Mouse (Mus musculus): ENCODE measurements around the gene Qrsl1. TPM values are rescaled to one million over a fixed set of nuclear protein-coding genes. Genes with fewer than 3 reads are reported as not detected.

Gene Qrsl1
- total and polyA plus RNA-seq, 3 experiments = 41.8 to 49.5 (median 46.8) TPM

DNA sequence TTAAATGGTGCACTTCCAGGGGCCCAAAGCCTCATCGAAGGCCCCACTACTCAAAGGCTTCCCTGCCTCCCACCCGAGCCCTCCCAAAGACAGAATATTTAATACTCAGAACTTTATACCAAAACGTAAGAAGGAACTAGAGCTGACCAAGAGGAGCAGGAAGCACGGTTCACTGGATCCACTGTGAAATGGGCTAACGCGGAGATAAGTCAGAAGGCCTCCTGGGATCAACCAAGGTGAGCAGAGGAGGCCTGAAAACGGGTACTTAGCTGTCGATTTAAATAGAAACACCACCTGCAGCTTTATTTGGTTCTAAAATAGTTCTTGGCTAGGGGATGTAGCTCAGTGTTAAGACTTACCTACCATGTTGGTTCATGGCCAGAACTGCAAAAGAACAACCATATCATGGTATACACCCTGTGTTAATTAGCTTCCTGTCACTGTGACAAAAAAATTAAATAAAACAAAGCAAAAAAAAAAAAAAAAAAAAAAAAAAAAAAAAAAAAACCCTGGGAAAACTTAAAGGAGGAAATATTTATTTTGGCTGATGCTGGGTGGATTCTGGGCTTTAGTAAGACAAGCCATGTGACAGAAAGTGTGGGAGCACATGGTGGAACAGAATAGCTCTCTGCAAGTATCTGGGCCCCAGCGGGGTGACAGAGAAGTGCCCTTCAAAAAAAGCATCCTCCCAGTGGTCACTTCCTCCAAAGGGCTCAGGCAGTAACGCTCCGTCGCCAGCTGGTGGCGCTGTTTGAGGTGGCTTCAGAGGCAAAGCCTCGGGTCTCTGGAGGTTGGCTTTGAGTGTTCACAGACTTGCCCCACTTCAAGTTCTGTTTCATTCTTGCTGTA, 74.5 kb downstream of the Qrsl1 start:
- H3K9me3 ChIP-seq (replicated peaks; ENCODE audit: low read length) = peaks cover 10% of the 10 kb centered on the region
- in situ Hi-C loops (cut with MboI; ENCODE audit: low pct_ligation_motif_present, low pct_unique_long_range_greater_than_20kb, low sequenced_read_pairs) = loop anchor here (5.0 to 10.0 kb wide), 2 partner anchors 90 to 242 kb away; no protein-coding TSS in a partner anchor
- dilution Hi-C loops (cut with MboI; ENCODE audit: extremely low pct_ligation_motif_present, extremely low pct_unique_long_range_greater_than_20kb, low sequenced_read_pairs) = no loop called here
- H3K4me1 ChIP-seq (ENCODE audit: control insufficient read depth in 1 of 2, insufficient read depth in 2 of 2) = peaks cover 23 to 63% of the 10 kb centered on the region in 2 experiments
- H3K4me3 ChIP-seq (replicated peaks in 1 of 3; ENCODE audit: low read depth in 2 of 3, low read length in 2 of 3, poor library complexity in 1 of 3) = peak overlapping the region; percentile 9 to 62 (median 45)
- no peaks in the 10 kb centered on the region for H3K79me2 ChIP-seq (replicated peaks; ENCODE audit: control insufficient read depth, extremely low read depth, insufficient read depth, poor library complexity, severe bottlenecking)
- peak overlapping the region; percentile 68 for H3K4me2 ChIP-seq (ENCODE audit: insufficient read depth, low read depth, poor library complexity, severe bottlenecking)
- peak overlapping the region; percentile 54; the same call in 1 of the 2 replicates for H3K9ac ChIP-seq (ENCODE audit: insufficient read depth, low read depth)
- DNase-seq (ENCODE audit: extremely low read depth) = peak; percentile 96
- peak overlapping the region; percentile 97 for H3K27ac ChIP-seq (ENCODE audit: insufficient read depth, low read depth)
- H3K27me3 ChIP-seq (replicated peaks) = no peaks in the 10 kb centered on the region
- peaks cover 0 to 13% of the 10 kb centered on the region in 2 experiments for H3K36me3 ChIP-seq (replicated peaks in 1 of 2; ENCODE audit: control insufficient read depth in 1 of 2, insufficient read depth in 1 of 2, low read length in 1 of 2)
- TF ChIP-seq RAD21 (IDR thresholded peaks at IDR 0.05; ENCODE audit: low read depth, low read length) (peak; percentile 83), EP300 (IDR thresholded peaks at IDR 0.05; ENCODE audit: low read length) (peak; percentile 88), MAX (IDR thresholded peaks at IDR 0.05; ENCODE audit: low read length) (peak; percentile 96), UBTF (IDR thresholded peaks at IDR 0.05; ENCODE audit: low read depth, low read length) (0 out of 2 replicates have a peak, but pooled peaks have one; percentile 23), USF1 (IDR thresholded peaks at IDR 0.05; ENCODE audit: low read depth, low read length) (no peak), E2F4 (IDR thresholded peaks at IDR 0.05; ENCODE audit: insufficient replicate concordance, low read depth, low read length) (peak; percentile 18; the same call in 1 of the 2 replicates), SIN3A (IDR thresholded peaks at IDR 0.05; ENCODE audit: low read length) (peak; percentile 66; the same call in 1 of the 2 replicates), MAFK (IDR thresholded peaks at IDR 0.05; ENCODE audit: insufficient replicate concordance, low read length) (no peak; the same call in 1 of the 2 replicates), GABPA (IDR thresholded peaks at IDR 0.05; ENCODE audit: insufficient replicate concordance, low read depth, low read length) (no peak), BHLHE40 (IDR thresholded peaks at IDR 0.05; ENCODE audit: low read depth, low read length) (peak; percentile 39), MYC (IDR thresholded peaks at IDR 0.05; ENCODE audit: low read depth, low read length) (peak; percentile 99), JUN (IDR thresholded peaks at IDR 0.05; ENCODE audit: insufficient read depth, low read depth, low read length) (peak; percentile 3; the same call in 1 of the 2 replicates), POLR2A (IDR thresholded peaks at IDR 0.05; ENCODE audit: low read depth, low read length) (peak; percentile 40), TCF12 (IDR thresholded peaks at IDR 0.05; ENCODE audit: low read depth, low read length) (peak; percentile 95), NELFE (IDR thresholded peaks at IDR 0.05; ENCODE audit: low read depth, low read length) (0 out of 2 replicates have a peak, but pooled peaks have one; percentile 47), IRF4 (IDR thresholded peaks at IDR 0.05; ENCODE audit: low read depth, low read length) (peak; percentile 63), CTCF (conservative IDR thresholded peaks at IDR 0.05 in 1 of 2, IDR thresholded peaks at IDR 0.05 in 1 of 2; ENCODE audit: low read depth in 2 of 2, low read length in 2 of 2) (peak; percentile 95 to 96), USF2 (conservative IDR thresholded peaks at IDR 0.05; ENCODE audit: low read depth, low read length) (peak; percentile 28; the same call in 1 of the 2 replicates), ETS1 (conservative IDR thresholded peaks at IDR 0.05; ENCODE audit: low read depth, low read length) (peak; percentile 67), POLR2AphosphoS2 (IDR thresholded peaks at IDR 0.05; ENCODE audit: low read depth, low read length) (no peak), PAX5 (IDR thresholded peaks at IDR 0.05; ENCODE audit: low read length) (no peak), ELF1 (IDR thresholded peaks at IDR 0.05; ENCODE audit: low read depth, low read length) (peak; percentile 54), ZNF384 (IDR thresholded peaks at IDR 0.05; ENCODE audit: low read depth, low read length) (peak; percentile 87), RCOR1 (conservative IDR thresholded peaks at IDR 0.05; ENCODE audit: low read depth, low read length) (no peak), MEF2A (IDR thresholded peaks at IDR 0.05; ENCODE audit: borderline replicate concordance, low read depth, low read length) (peak; percentile 95), CHD1 (IDR thresholded peaks at IDR 0.05; ENCODE audit: low read depth, low read length) (peak; percentile 15; the same call in 1 of the 2 replicates), ZKSCAN1 (IDR thresholded peaks at IDR 0.05; ENCODE audit: borderline replicate concordance, low read depth, low read length) (no peak), TBP (conservative IDR thresholded peaks at IDR 0.05; ENCODE audit: low read depth, low read length) (peak; percentile 62), KAT2A (IDR thresholded peaks at IDR 0.05; ENCODE audit: insufficient replicate concordance, low read length) (0 out of 2 replicates have a peak, but pooled peaks have one; percentile 39), JUND (conservative IDR thresholded peaks at IDR 0.05; ENCODE audit: low read depth, low read length) (peak; percentile 26; the same call in 1 of the 2 replicates), CHD2 (IDR thresholded peaks at IDR 0.05; ENCODE audit: low read length) (no peak; the same call in none of the 2 replicates), HCFC1 (IDR thresholded peaks at IDR 0.05; ENCODE audit: low read depth, low read length) (no peak; the same call in 1 of the 2 replicates), ZC3H11A (IDR thresholded peaks at IDR 0.05; ENCODE audit: low read depth, low read length) (peak; percentile 37; the same call in 1 of the 2 replicates), ZMIZ1 (IDR thresholded peaks at IDR 0.05; ENCODE audit: low read depth, low read length) (peak; percentile 14; the same call in 1 of the 2 replicates), MAZ (IDR thresholded peaks at IDR 0.05; ENCODE audit: low read depth, low read length) (no peak), NRF1 (IDR thresholded peaks at IDR 0.05; ENCODE audit: low read depth, low read length) (no peak), MXI1 (IDR thresholded peaks at IDR 0.05; ENCODE audit: low read depth, low read length) (peak; percentile 57; the same call in 1 of the 2 replicates)

All from CH12.LX (cell line).